Mouse (Mus musculus): Measurements from ENCODE around the gene Gm11596.
"Not testable (repeated sequence)": the region's sequence is repeated elsewhere in the genome, so short reads cannot be mapped to it uniquely, and the experiment has no call there.

DNA sequence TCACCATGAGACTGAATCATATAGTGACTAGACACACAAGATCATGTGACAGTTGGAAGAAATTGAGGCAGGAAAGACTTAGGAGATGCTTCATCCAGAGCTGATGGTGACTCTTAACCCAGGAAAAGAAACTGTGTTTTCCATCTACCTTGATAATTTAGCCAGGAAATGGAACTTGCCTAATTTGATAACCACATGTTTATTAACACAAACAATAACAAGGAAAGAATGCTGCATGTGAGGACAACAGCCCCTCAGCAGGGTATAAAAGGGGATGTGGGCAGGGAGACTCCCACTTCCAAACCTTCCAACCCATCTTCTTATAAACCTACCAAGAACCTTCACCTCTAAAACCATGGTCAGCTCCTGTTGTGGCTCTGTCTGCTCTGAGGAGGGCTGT lies 8.4 kb downstream of the Gm11596 start, which contains the start of gene Krtap4-9:
- not testable (repeated sequence) for TF ChIP-seq CTCF, EP300 (IDR thresholded peaks at IDR 0.05; ENCODE audit: low read depth)

Data from heart, postnatal 0 days (tissue).